Mouse (Mus musculus) heart, postnatal 0 days (tissue): ENCODE results near the gene Eif4b.

Source experiments
- CTCF ChIP-seq: IDR thresholded peaks from 2 replicates; pipeline ENCODE4 v1.5.1; 2016; ENCODE audit warnings: antibody characterized with exemption, control low read depth, low read depth
- EP300 ChIP-seq: IDR thresholded peaks from 2 replicates; pipeline ENCODE4 v1.6.1; 2016; ENCODE audit warnings: antibody characterized with exemption, low read depth

GRCm38 (mm10) chr15:102146089-102146488 is 72.5 kb downstream of the Eif4b start:
- TF ChIP-seq CTCF (no peak), EP300 (no peak)
